Mouse (Mus musculus) ES-E14 (cell line): ENCODE results near the gene Fcamr. TPM values are rescaled to one million over a fixed set of nuclear protein-coding genes. Genes with fewer than 3 reads are reported as not detected.

Experiments
- DNase-seq: peaks from one replicate; pipeline ENCODE4 v3.0.0-alpha.2; 2013; ENCODE audit warnings: low read depth, low spot score
- H3K27ac ChIP-seq: 2 replicates; pipeline ENCODE4 v1.5.1; 2012; ENCODE audit warnings: low read depth, mild to moderate bottlenecking, low read length, moderate library complexity, mixed read lengths; ENCODE audit not compliant: poor library complexity, insufficient read depth, severe bottlenecking
- H3K36me3 ChIP-seq: 2 replicates; pipeline ENCODE4 v1.6.1; 2012; ENCODE audit warnings: mild to moderate bottlenecking, low read length, moderate library complexity, mixed read lengths; ENCODE audit not compliant: control insufficient read depth, poor library complexity, insufficient read depth, severe bottlenecking
- H3K4me1 ChIP-seq, 2 experiments: fragments of 150-350 bp in 1 of 2; sonication (generic) in 1 of 2; 2 replicates each; pipeline ENCODE4 v1.6.1; 2012; ENCODE audit warnings: low read length in 2 of 2, mild to moderate bottlenecking in 1 of 2, mixed read lengths in 1 of 2; ENCODE audit not compliant: control insufficient read depth in 2 of 2, insufficient read depth in 2 of 2, poor library complexity in 1 of 2
- H3K4me3 ChIP-seq, 2 experiments: fragments of 150-350 bp in 1 of 2; sonication (generic) in 1 of 2; 2 replicates each; pipeline ENCODE4 v1.5.1; 2012; ENCODE audit warnings: low read length in 2 of 2, low read depth in 1 of 2, mild to moderate bottlenecking in 1 of 2, mixed read lengths in 1 of 2; ENCODE audit not compliant: insufficient read depth in 1 of 2, poor library complexity in 1 of 2, severe bottlenecking in 1 of 2
- H3K9ac ChIP-seq: 2 replicates; pipeline ENCODE4 v1.6.1; 2012; ENCODE audit warnings: low read depth, mild to moderate bottlenecking, low read length, mixed read lengths; ENCODE audit not compliant: poor library complexity, insufficient read depth, severe bottlenecking
- H3K9me3 ChIP-seq: fragments of 150-350 bp; sonication (generic); 2 replicates; pipeline ENCODE4 v1.6.1; 2012; ENCODE audit warnings: low read depth, mild to moderate bottlenecking, low read length; ENCODE audit not compliant: control insufficient read depth, insufficient read depth
- CHD2 ChIP-seq: IDR thresholded peaks from 2 replicates; pipeline ENCODE4 v1.6.1; 2014; ENCODE audit warnings: mild to moderate bottlenecking, low read depth, low read length, inconsistent platforms
- HCFC1 ChIP-seq: IDR thresholded peaks from 2 replicates; pipeline ENCODE4 v1.6.1; 2012; ENCODE audit warnings: low read length, inconsistent platforms, borderline replicate concordance; ENCODE audit not compliant: insufficient read depth
- MAFK ChIP-seq: IDR thresholded peaks from 2 replicates; pipeline ENCODE4 v1.6.1; 2014; ENCODE audit warnings: mild to moderate bottlenecking, low read depth, low read length, inconsistent platforms; ENCODE audit not compliant: insufficient read depth
- ZC3H11A ChIP-seq: IDR thresholded peaks from 2 replicates; pipeline ENCODE4 v1.6.1; 2012; ENCODE audit warnings: low read depth, mild to moderate bottlenecking, inconsistent platforms, low read length, borderline replicate concordance
- ZNF384 ChIP-seq: IDR thresholded peaks from 2 replicates; pipeline ENCODE4 v1.6.1; 2012; ENCODE audit warnings: low read depth, low read length, inconsistent platforms
- in situ Hi-C, 2 experiments: fragments of 600-800 bp; cut with MboI; formaldehyde crosslinking; loops; one replicate each; pipeline ENCODE4 v1.15.1; 2025; ENCODE audit warnings: low sequenced_read_pairs in 2 of 2, inconsistent platforms in 1 of 2; ENCODE audit not compliant: unreplicated experiment in 2 of 2
- total RNA-seq: library from RNA; depleted of rRNA; stranded (reverse); fragments of 300-350 nt; gene quantifications from 2 replicates; pipeline ENCODE4 v1.2.3, GENCODE M21; 2012; rRNA removed

Fcamr gene
- total RNA-seq, 1 experiment = 0.09 TPM

GRCm38 (mm10) chr1:130850405-130850804 is 49.7 kb downstream of the Fcamr start:
- in situ Hi-C loops = no loop called here
- H3K4me3 ChIP-seq = no peak overlapping the region
- no peaks in the 10 kb centered on the region for H3K4me1 ChIP-seq
- H3K9ac ChIP-seq = no peak overlapping the region
- H3K27ac ChIP-seq = no peak overlapping the region
- H3K9me3 ChIP-seq = no peaks in the 10 kb centered on the region
- no peak for DNase-seq
- no peaks in the 10 kb centered on the region for H3K36me3 ChIP-seq
- TF ChIP-seq HCFC1 (no peak), MAFK (no peak), CHD2 (no peak), ZNF384 (no peak), ZC3H11A (no peak)

GRCm38 (mm10) chr1:130854819-130855218 is 54.1 kb downstream of the Fcamr start:
- Histone ChIP-seq H3K9me3 (no peaks in the 10 kb centered on the region), H3K27ac (no peak overlapping the region), H3K36me3 (no peaks in the 10 kb centered on the region), H3K4me1 (no peaks in the 10 kb centered on the region), H3K9ac (no peak overlapping the region), H3K4me3 (no peak overlapping the region)
- no peak for DNase-seq
- TF ChIP-seq MAFK (no peak), ZNF384 (no peak), CHD2 (no peak), ZC3H11A (no peak), HCFC1 (no peak)
- in situ Hi-C loops = no loop called here

DNA sequence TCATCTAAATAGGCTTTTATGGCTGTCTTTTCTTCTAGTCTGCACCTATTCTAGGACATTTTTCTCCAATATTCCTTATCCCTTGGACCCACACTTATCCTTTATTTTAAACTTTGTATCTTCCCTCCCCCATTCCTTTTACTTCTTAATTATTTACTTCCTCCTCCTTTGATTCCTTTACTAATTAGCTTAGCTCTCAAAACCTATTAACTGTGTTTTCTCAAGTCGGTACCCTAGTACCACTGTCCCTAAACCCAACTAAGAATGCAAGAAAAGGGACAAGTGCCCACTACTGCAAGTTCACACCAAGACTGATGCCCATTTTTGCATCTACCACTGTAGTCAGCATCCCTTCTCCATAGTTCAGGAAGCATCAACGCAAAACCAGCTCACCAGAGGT is 55.0 kb downstream of the Fcamr start:
- no peak overlapping the region for H3K4me3 ChIP-seq
- DNase-seq = no peak
- H3K36me3 ChIP-seq = no peaks in the 10 kb centered on the region
- in situ Hi-C loops = no loop called here
- H3K27ac ChIP-seq = no peak overlapping the region
- H3K4me1 ChIP-seq = no peaks in the 10 kb centered on the region
- no peak for TF ChIP-seq ZC3H11A
- no peak for TF ChIP-seq ZNF384
- TF ChIP-seq HCFC1 = no peak
- TF ChIP-seq CHD2 = no peak
- TF ChIP-seq MAFK = no peak
- no peak overlapping the region for H3K9ac ChIP-seq
- no peaks in the 10 kb centered on the region for H3K9me3 ChIP-seq

- Histone ChIP-seq H3K4me1 (no peaks in the 10 kb centered on the region), H3K9me3 (no peaks in the 10 kb centered on the region), H3K27ac (no peak overlapping the region), H3K36me3 (no peaks in the 10 kb centered on the region), H3K4me3 (no peak overlapping the region), H3K9ac (no peak overlapping the region)
- DNase-seq = no peak
- TF ChIP-seq ZNF384 (no peak), CHD2 (no peak), MAFK (no peak)
- in situ Hi-C loops = no loop called here
Measured at GRCm38 (mm10) chr1:130857456-130857855, 56.8 kb downstream of the Fcamr start.

- no peak for DNase-seq
- in situ Hi-C loops = no loop called here
- Histone ChIP-seq H3K27ac (no peak overlapping the region), H3K4me1 (no peaks in the 10 kb centered on the region), H3K9ac (no peak overlapping the region), H3K9me3 (no peaks in the 10 kb centered on the region), H3K4me3 (no peak overlapping the region), H3K36me3 (no peaks in the 10 kb centered on the region)
- TF ChIP-seq ZC3H11A (no peak), CHD2 (no peak), MAFK (no peak), ZNF384 (no peak), HCFC1 (no peak)
Measured at GRCm38 (mm10) chr1:130864238-130864637, 63.5 kb downstream of the Fcamr start.

Other genes with a start within 250 kb of the Fcamr start
- not detected in 2 replicates for gene Zp3r, start 171.3 kb upstream of the Fcamr start, total RNA-seq
- not detected in 2 replicates for gene C4bp, start 139.3 kb upstream of the Fcamr start, total RNA-seq
- 0.18 TPM in 1 of 2 replicates, not detected in the other for gene Gm29427, start 85.1 kb upstream of the Fcamr start, total RNA-seq
- gene Yod1, start 83.6 kb upstream of the Fcamr start, total RNA-seq = 3.6 and 4.5 TPM in 2 replicates
- gene Pfkfb2, start 71.6 kb upstream of the Fcamr start, total RNA-seq = 10.0 and 12.1 TPM in 2 replicates
- gene AA986860, start 68.9 kb upstream of the Fcamr start, total RNA-seq = 0.53 and 1.1 TPM in 2 replicates
- gene Pigr, start 25.8 kb downstream of the Fcamr start, total RNA-seq = 0.04 TPM in 1 of 2 replicates, not detected in the other
- gene Fcmr, start 64.8 kb downstream of the Fcamr start, total RNA-seq = not detected in 2 replicates
- gene Il24, start 86.6 kb downstream of the Fcamr start, total RNA-seq = 0.48 and 1.9 TPM in 2 replicates
- gene Il20, start 110.5 kb downstream of the Fcamr start, total RNA-seq = not detected in 2 replicates
- gene Il19, start 139.2 kb downstream of the Fcamr start, total RNA-seq = 0.36 TPM in 1 of 2 replicates, not detected in the other
- 0.48 and 1.8 TPM in 2 replicates for gene Il10, start 218.9 kb downstream of the Fcamr start, total RNA-seq